Mouse (Mus musculus): ENCODE results near the gene Anks1b. TPM values are rescaled to one million over a fixed set of nuclear protein-coding genes. Genes with fewer than 3 reads are reported as not detected.

Gene Anks1b
- polyA plus RNA-seq, 1 experiment: 0.19 TPM

DNA sequence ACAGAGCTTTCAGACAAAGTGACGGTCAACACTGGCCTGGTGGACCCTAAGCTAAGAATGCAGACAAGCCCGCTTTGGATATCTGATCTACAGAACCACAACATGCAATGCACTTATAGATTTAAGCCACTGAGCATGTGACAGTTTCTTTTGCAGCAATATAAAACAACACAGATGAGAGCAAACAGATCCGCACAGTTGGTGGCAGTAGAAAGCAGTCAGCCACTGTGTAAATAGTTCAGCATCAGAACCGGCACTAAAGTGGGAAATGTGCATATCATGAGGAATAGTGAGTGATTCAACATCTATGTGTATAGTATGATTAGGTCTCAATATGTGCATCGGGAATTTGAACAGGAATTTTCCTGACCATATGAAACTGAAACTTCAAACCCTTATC is 867.6 kb downstream of the Anks1b start:
- no peaks in the 10 kb centered on the region for H3K36me3 ChIP-seq (ENCODE audit: control insufficient read depth, insufficient read depth, low read length)
- 91% methylated on average over 5 of the region's 5 CpGs for WGBS

GRCm38 (mm10) chr10:90751889-90752288 is 878.6 kb downstream of the Anks1b start:
- H3K27me3 ChIP-seq (ENCODE audit: control insufficient read depth, insufficient read depth, low read length): no peaks in the 10 kb centered on the region
- no peak overlapping the region for H3K4me3 ChIP-seq (ENCODE audit: extremely low read depth, insufficient read depth, insufficient read length)
- TF ChIP-seq CTCF (IDR thresholded peaks at IDR 0.05; ENCODE audit: extremely low read depth, insufficient read depth, insufficient read length, insufficient replicate concordance): no peak
- TF ChIP-seq POLR2A (IDR thresholded peaks at IDR 0.05; ENCODE audit: low read depth, low read length): no peak
- H3K36me3 ChIP-seq (ENCODE audit: control insufficient read depth, insufficient read depth, low read length): no peaks in the 10 kb centered on the region
- no peak for DNase-seq (ENCODE audit: low read depth in 1 of 2, low spot score in 2 of 2)
- H3K27ac ChIP-seq (ENCODE audit: insufficient read depth, low read length): no peak overlapping the region
- 82% methylated on average over 5 of the region's 5 CpGs for WGBS
- no peaks in the 10 kb centered on the region for H3K4me1 ChIP-seq (ENCODE audit: control insufficient read depth, insufficient read depth, insufficient read length)

More for the DNA sequence above, 867.6 kb downstream of the Anks1b start:
- Histone ChIP-seq H3K27ac (ENCODE audit: insufficient read depth, low read length) (no peak overlapping the region), H3K4me1 (ENCODE audit: control insufficient read depth, insufficient read depth, insufficient read length) (no peaks in the 10 kb centered on the region), H3K4me3 (ENCODE audit: extremely low read depth, insufficient read depth, insufficient read length) (no peak overlapping the region), H3K27me3 (ENCODE audit: control insufficient read depth, insufficient read depth, low read length) (no peaks in the 10 kb centered on the region; the same call in 1 of the 2 replicates)
- no peak for DNase-seq (ENCODE audit: low read depth in 1 of 2, low spot score in 2 of 2)
- TF ChIP-seq CTCF (IDR thresholded peaks at IDR 0.05; ENCODE audit: extremely low read depth, insufficient read depth, insufficient read length, insufficient replicate concordance): no peak
- TF ChIP-seq POLR2A (IDR thresholded peaks at IDR 0.05; ENCODE audit: low read depth, low read length): no peak

GRCm38 (mm10) chr10:90753106-90753505 is 879.8 kb downstream of the Anks1b start:
- WGBS: 70% methylated on average over 9 of the region's 9 CpGs
- TF ChIP-seq POLR2A (IDR thresholded peaks at IDR 0.05; ENCODE audit: low read depth, low read length) (no peak), CTCF (IDR thresholded peaks at IDR 0.05; ENCODE audit: extremely low read depth, insufficient read depth, insufficient read length, insufficient replicate concordance) (no peak)
- Histone ChIP-seq H3K4me1 (ENCODE audit: control insufficient read depth, insufficient read depth, insufficient read length) (no peaks in the 10 kb centered on the region), H3K27ac (ENCODE audit: insufficient read depth, low read length) (no peak overlapping the region), H3K27me3 (ENCODE audit: control insufficient read depth, insufficient read depth, low read length) (no peaks in the 10 kb centered on the region), H3K4me3 (ENCODE audit: extremely low read depth, insufficient read depth, insufficient read length) (no peak overlapping the region), H3K36me3 (ENCODE audit: control insufficient read depth, insufficient read depth, low read length) (no peaks in the 10 kb centered on the region)
- no peak for DNase-seq (ENCODE audit: low read depth in 1 of 2, low spot score in 2 of 2)

DNA sequence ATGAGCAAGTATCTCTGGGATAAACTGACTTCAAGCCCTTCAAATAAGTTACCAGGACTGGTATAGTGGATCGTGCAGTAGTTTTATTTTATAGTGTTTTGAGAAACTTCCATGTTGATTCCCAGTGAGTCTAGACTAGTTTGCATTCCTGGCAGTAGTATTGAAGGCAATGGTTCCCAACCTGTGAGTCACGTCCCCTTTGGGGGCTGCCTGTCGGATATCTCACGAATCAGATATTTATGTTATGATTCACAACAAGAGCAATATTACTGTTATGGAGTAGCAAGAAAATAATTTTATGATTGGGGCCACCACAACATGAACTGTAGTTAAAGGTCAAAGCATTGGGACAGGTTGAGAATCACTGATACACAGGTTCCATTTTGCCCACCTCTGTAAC is 884.5 kb downstream of the Anks1b start:
- H3K4me1 ChIP-seq (ENCODE audit: control insufficient read depth, insufficient read depth, insufficient read length): no peaks in the 10 kb centered on the region
- no peak for DNase-seq (ENCODE audit: low read depth in 1 of 2, low spot score in 2 of 2)
- H3K4me3 ChIP-seq (ENCODE audit: extremely low read depth, insufficient read depth, insufficient read length): no peak overlapping the region
- no peaks in the 10 kb centered on the region for H3K36me3 ChIP-seq (ENCODE audit: control insufficient read depth, insufficient read depth, low read length)
- no peaks in the 10 kb centered on the region for H3K27me3 ChIP-seq (ENCODE audit: control insufficient read depth, insufficient read depth, low read length)
- TF ChIP-seq POLR2A (IDR thresholded peaks at IDR 0.05; ENCODE audit: low read depth, low read length): no peak
- TF ChIP-seq CTCF (IDR thresholded peaks at IDR 0.05; ENCODE audit: extremely low read depth, insufficient read depth, insufficient read length, insufficient replicate concordance): no peak
- 84% methylated on average over 4 of the region's 4 CpGs for WGBS
- no peak overlapping the region for H3K27ac ChIP-seq (ENCODE audit: insufficient read depth, low read length)

DNA sequence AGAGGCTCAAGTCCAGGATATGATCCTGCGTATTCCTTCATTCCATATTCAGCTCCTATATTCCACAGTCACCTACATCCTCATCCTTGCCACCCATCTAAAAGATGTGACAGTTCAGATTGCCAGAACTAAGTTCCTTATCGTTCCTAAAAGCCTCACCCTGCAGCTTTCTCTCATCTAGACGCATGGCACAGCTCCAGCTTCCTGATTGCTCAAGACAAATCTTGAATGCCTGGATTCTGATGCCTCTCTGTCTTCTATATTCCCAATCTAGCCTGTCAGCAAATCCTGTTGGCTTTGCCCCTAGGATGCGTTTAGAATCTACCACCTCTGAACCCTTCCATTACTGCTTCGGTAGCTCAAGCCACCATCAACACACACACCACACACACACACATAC is 886.6 kb downstream of the Anks1b start:
- TF ChIP-seq POLR2A (IDR thresholded peaks at IDR 0.05; ENCODE audit: low read depth, low read length) (no peak), CTCF (IDR thresholded peaks at IDR 0.05; ENCODE audit: extremely low read depth, insufficient read depth, insufficient read length, insufficient replicate concordance) (no peak)
- Histone ChIP-seq H3K36me3 (ENCODE audit: control insufficient read depth, insufficient read depth, low read length) (no peaks in the 10 kb centered on the region), H3K4me3 (ENCODE audit: extremely low read depth, insufficient read depth, insufficient read length) (no peak overlapping the region), H3K4me1 (ENCODE audit: control insufficient read depth, insufficient read depth, insufficient read length) (no peaks in the 10 kb centered on the region), H3K27me3 (ENCODE audit: control insufficient read depth, insufficient read depth, low read length) (no peaks in the 10 kb centered on the region), H3K27ac (ENCODE audit: insufficient read depth, low read length) (no peak overlapping the region)
- DNase-seq (ENCODE audit: low read depth in 1 of 2, low spot score in 2 of 2): no peak
- 79% methylated on average over 5 of the region's 5 CpGs for WGBS

DNA sequence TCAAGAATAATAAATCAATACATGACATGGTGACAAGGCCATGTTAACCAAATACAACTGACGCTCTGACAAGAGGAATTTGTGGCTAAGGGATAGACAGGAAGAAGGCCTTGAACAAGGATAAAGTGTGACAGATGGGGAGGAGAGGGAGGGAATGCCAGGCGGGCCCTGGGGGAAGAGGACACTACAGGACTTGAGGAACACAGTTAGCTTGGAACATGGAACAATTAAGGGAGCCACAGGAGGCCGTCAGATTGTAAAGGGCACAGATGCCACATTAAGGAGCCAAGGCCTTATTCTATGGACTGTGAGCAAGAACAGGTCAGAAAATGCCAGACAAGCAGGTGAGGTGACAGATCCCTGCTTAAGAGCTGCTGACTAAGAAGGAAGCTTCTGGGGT is 893.0 kb downstream of the Anks1b start:
- Histone ChIP-seq H3K4me3 (ENCODE audit: extremely low read depth, insufficient read depth, insufficient read length) (no peak overlapping the region), H3K4me1 (ENCODE audit: control insufficient read depth, insufficient read depth, insufficient read length) (no peaks in the 10 kb centered on the region), H3K36me3 (ENCODE audit: control insufficient read depth, insufficient read depth, low read length) (no peaks in the 10 kb centered on the region), H3K27me3 (ENCODE audit: control insufficient read depth, insufficient read depth, low read length) (no peaks in the 10 kb centered on the region), H3K27ac (ENCODE audit: insufficient read depth, low read length) (no peak overlapping the region)
- TF ChIP-seq CTCF (IDR thresholded peaks at IDR 0.05; ENCODE audit: extremely low read depth, insufficient read depth, insufficient read length, insufficient replicate concordance) (no peak), POLR2A (IDR thresholded peaks at IDR 0.05; ENCODE audit: low read depth, low read length) (no peak)
- no peak for DNase-seq (ENCODE audit: low read depth in 1 of 2, low spot score in 2 of 2)
- 69% methylated on average over 3 of the region's 3 CpGs for WGBS

DNA sequence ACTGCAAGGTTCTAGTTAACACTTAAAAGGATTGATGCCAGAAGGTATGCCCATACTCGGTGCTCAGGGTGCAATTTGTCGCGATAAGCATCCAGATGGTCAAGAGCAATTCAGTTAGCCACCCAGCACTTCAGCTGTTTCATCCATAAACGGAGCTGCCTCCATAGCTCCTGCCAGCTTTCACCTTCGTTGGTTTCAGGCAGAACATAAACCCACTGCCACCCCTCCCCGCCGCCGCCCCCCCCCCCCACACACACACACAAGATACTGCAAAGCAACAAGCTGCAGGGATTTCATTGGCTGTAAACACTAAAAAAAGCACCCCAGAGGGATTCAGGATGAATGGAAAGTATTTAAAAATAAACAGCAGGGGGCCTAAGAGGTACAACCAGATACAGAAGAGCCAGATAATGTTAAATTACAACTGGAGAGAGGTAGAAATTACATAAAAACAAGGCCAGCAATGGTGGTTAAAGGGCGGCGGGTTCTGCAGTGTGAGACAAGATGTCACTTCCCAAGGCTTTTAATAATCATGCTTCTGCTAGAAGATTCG is 897.2 kb downstream of the Anks1b start:
- 39% methylated on average over 11 of the region's 11 CpGs for WGBS
- no peak overlapping the region for H3K4me3 ChIP-seq (ENCODE audit: extremely low read depth, insufficient read depth, insufficient read length)
- no peak for DNase-seq (ENCODE audit: low read depth in 1 of 2, low spot score in 2 of 2)
- H3K36me3 ChIP-seq (ENCODE audit: control insufficient read depth, insufficient read depth, low read length): no peaks in the 10 kb centered on the region
- TF ChIP-seq POLR2A (IDR thresholded peaks at IDR 0.05; ENCODE audit: low read depth, low read length) (no peak), CTCF (IDR thresholded peaks at IDR 0.05; ENCODE audit: extremely low read depth, insufficient read depth, insufficient read length, insufficient replicate concordance) (no peak)
- H3K27ac ChIP-seq (ENCODE audit: insufficient read depth, low read length): no peak overlapping the region
- H3K27me3 ChIP-seq (ENCODE audit: control insufficient read depth, insufficient read depth, low read length): no peaks in the 10 kb centered on the region
- H3K4me1 ChIP-seq (ENCODE audit: control insufficient read depth, insufficient read depth, insufficient read length): no peaks in the 10 kb centered on the region
